Mouse (Mus musculus): ENCODE data around the gene Etv6. TPM values are rescaled to one million over a fixed set of nuclear protein-coding genes. Genes with fewer than 3 reads are reported as not detected.

The Etv6 gene
- polyA plus RNA-seq, 1 experiment: 10.5 TPM

GRCm38 (mm10) chr6:134161040-134161439 lies 125.5 kb downstream of the Etv6 start:
- peaks cover 12% of the 10 kb centered on the region for H3K4me1 ChIP-seq (ENCODE audit: control insufficient read depth, insufficient read depth, insufficient read length, low read length)
- H3K27ac ChIP-seq (replicated peaks; ENCODE audit: low read depth, low read length): no peak overlapping the region
- H3K4me3 ChIP-seq (ENCODE audit: insufficient read depth, low read depth, low read length): no peak overlapping the region

- H3K27ac ChIP-seq (replicated peaks; ENCODE audit: low read depth, low read length): no peak overlapping the region
- no peak overlapping the region for H3K4me3 ChIP-seq (ENCODE audit: insufficient read depth, low read depth, low read length)
- peaks cover 17% of the 10 kb centered on the region for H3K4me1 ChIP-seq (ENCODE audit: control insufficient read depth, insufficient read depth, insufficient read length, low read length)
These were observed 127.8 kb downstream of the Etv6 start for GRCm38 (mm10) chr6:134163346-134163745.

- peak overlapping the region; percentile 80; the same call in 1 of the 2 replicates for H3K27ac ChIP-seq (replicated peaks; ENCODE audit: low read depth, low read length)
- no peak overlapping the region for H3K4me3 ChIP-seq (ENCODE audit: insufficient read depth, low read depth, low read length)
- peaks cover 17% of the 10 kb centered on the region for H3K4me1 ChIP-seq (ENCODE audit: control insufficient read depth, insufficient read depth, insufficient read length, low read length)
These were observed 128.9 kb downstream of the Etv6 start for GRCm38 (mm10) chr6:134164356-134164755.

- no peak overlapping the region for H3K4me3 ChIP-seq (ENCODE audit: insufficient read depth, low read depth, low read length)
- H3K27ac ChIP-seq (replicated peaks; ENCODE audit: low read depth, low read length): peak overlapping the region; percentile 80
- peaks cover 17% of the 10 kb centered on the region for H3K4me1 ChIP-seq (ENCODE audit: control insufficient read depth, insufficient read depth, insufficient read length, low read length)
These were observed 129.5 kb downstream of the Etv6 start for GRCm38 (mm10) chr6:134165012-134165411.

- Histone ChIP-seq H3K4me1 (ENCODE audit: control insufficient read depth, insufficient read depth, insufficient read length, low read length) (peaks cover 18% of the 10 kb centered on the region; the same call in 1 of the 2 replicates), H3K27ac (replicated peaks; ENCODE audit: low read depth, low read length) (no peak overlapping the region), H3K4me3 (ENCODE audit: insufficient read depth, low read depth, low read length) (no peak overlapping the region)
These were observed 132.5 kb downstream of the Etv6 start for GRCm38 (mm10) chr6:134167963-134168362.

GRCm38 (mm10) chr6:134168799-134169198 lies 133.3 kb downstream of the Etv6 start:
- peaks cover 26% of the 10 kb centered on the region for H3K4me1 ChIP-seq (ENCODE audit: control insufficient read depth, insufficient read depth, insufficient read length, low read length)
- no peak overlapping the region for H3K27ac ChIP-seq (replicated peaks; ENCODE audit: low read depth, low read length)
- no peak overlapping the region for H3K4me3 ChIP-seq (ENCODE audit: insufficient read depth, low read depth, low read length)

GRCm38 (mm10) chr6:134171235-134171634 lies 135.7 kb downstream of the Etv6 start:
- H3K27ac ChIP-seq (replicated peaks; ENCODE audit: low read depth, low read length): peak overlapping the region; percentile 91
- H3K4me1 ChIP-seq (ENCODE audit: control insufficient read depth, insufficient read depth, insufficient read length, low read length): peaks cover 19% of the 10 kb centered on the region
- no peak overlapping the region for H3K4me3 ChIP-seq (ENCODE audit: insufficient read depth, low read depth, low read length)

GRCm38 (mm10) chr6:134171906-134172728 lies 136.6 kb downstream of the Etv6 start:
- H3K4me3 ChIP-seq (ENCODE audit: insufficient read depth, low read depth, low read length): 0 out of 2 replicates have a peak overlapping the region, but pooled peaks have one; percentile 4
- peaks cover 19% of the 10 kb centered on the region for H3K4me1 ChIP-seq (ENCODE audit: control insufficient read depth, insufficient read depth, insufficient read length, low read length)
- H3K27ac ChIP-seq (replicated peaks; ENCODE audit: low read depth, low read length): peak overlapping the region; percentile 91

- Histone ChIP-seq H3K4me1 (ENCODE audit: control insufficient read depth, insufficient read depth, insufficient read length, low read length) (peaks cover 18% of the 10 kb centered on the region), H3K4me3 (ENCODE audit: insufficient read depth, low read depth, low read length) (no peak overlapping the region), H3K27ac (replicated peaks; ENCODE audit: low read depth, low read length) (peak overlapping the region; percentile 59)
These were observed 137.9 kb downstream of the Etv6 start for GRCm38 (mm10) chr6:134173439-134173838.

GRCm38 (mm10) chr6:134175059-134175458 lies 139.6 kb downstream of the Etv6 start:
- peaks cover 18% of the 10 kb centered on the region for H3K4me1 ChIP-seq (ENCODE audit: control insufficient read depth, insufficient read depth, insufficient read length, low read length)
- H3K27ac ChIP-seq (replicated peaks; ENCODE audit: low read depth, low read length): no peak overlapping the region

GRCm38 (mm10) chr6:134177196-134177595 lies 141.7 kb downstream of the Etv6 start:
- 0 out of 2 replicates have a peak overlapping the region, but pooled peaks have one; percentile 14 for H3K27ac ChIP-seq (replicated peaks; ENCODE audit: low read depth, low read length)
- H3K4me1 ChIP-seq (ENCODE audit: control insufficient read depth, insufficient read depth, insufficient read length, low read length): peaks cover 16% of the 10 kb centered on the region
- H3K4me3 ChIP-seq (ENCODE audit: insufficient read depth, low read depth, low read length): no peak overlapping the region

More at GRCm38 (mm10) chr6:134175059-134175458, 139.6 kb downstream of the Etv6 start:
- H3K4me3 ChIP-seq (ENCODE audit: insufficient read depth, low read depth, low read length): no peak overlapping the region

GRCm38 (mm10) chr6:134182301-134182948 lies 146.9 kb downstream of the Etv6 start:
- Histone ChIP-seq H3K4me1 (ENCODE audit: control insufficient read depth, insufficient read depth, insufficient read length, low read length) (peaks cover 20% of the 10 kb centered on the region), H3K4me3 (ENCODE audit: insufficient read depth, low read depth, low read length) (no peak overlapping the region), H3K27ac (replicated peaks; ENCODE audit: low read depth, low read length) (peak overlapping the region; percentile 68)

GRCm38 (mm10) chr6:134183592-134184342 lies 148.3 kb downstream of the Etv6 start:
- H3K4me3 ChIP-seq (ENCODE audit: insufficient read depth, low read depth, low read length): no peak overlapping the region
- H3K27ac ChIP-seq (replicated peaks; ENCODE audit: low read depth, low read length): no peak overlapping the region
- H3K4me1 ChIP-seq (ENCODE audit: control insufficient read depth, insufficient read depth, insufficient read length, low read length): peaks cover 23% of the 10 kb centered on the region

GRCm38 (mm10) chr6:134186286-134186903 lies 150.9 kb downstream of the Etv6 start:
- H3K4me1 ChIP-seq (ENCODE audit: control insufficient read depth, insufficient read depth, insufficient read length, low read length): peaks cover 35% of the 10 kb centered on the region
- no peak overlapping the region for H3K4me3 ChIP-seq (ENCODE audit: insufficient read depth, low read depth, low read length)

GRCm38 (mm10) chr6:134188719-134189118 lies 153.2 kb downstream of the Etv6 start:
- Histone ChIP-seq H3K27ac (replicated peaks; ENCODE audit: low read depth, low read length) (no peak overlapping the region), H3K4me3 (ENCODE audit: insufficient read depth, low read depth, low read length) (no peak overlapping the region), H3K4me1 (ENCODE audit: control insufficient read depth, insufficient read depth, insufficient read length, low read length) (peaks cover 27% of the 10 kb centered on the region)

More at GRCm38 (mm10) chr6:134186286-134186903, 150.9 kb downstream of the Etv6 start:
- peak overlapping the region; percentile 75 for H3K27ac ChIP-seq (replicated peaks; ENCODE audit: low read depth, low read length)

Measured in brown adipose tissue, adult 24 weeks (tissue).